Mouse (Mus musculus) natural killer cell, adult 2 months (primary cell): ENCODE data around the gene Olfr389.

Experiments used
- DNase-seq, 2 experiments: peaks; one replicate each; pipeline ENCODE4 v3.0.0; 2022; ENCODE audit warnings: low spot score in 2 of 2

Olfr389 gene

GRCm38 (mm10) chr11:73780613-73781012, at the start of gene Olfr389:
TSS of gene Olfr389 (minus strand) at chr11:73780713.
- no peak for DNase-seq

GRCm38 (mm10) chr11:73816949-73817348, 36.4 kb upstream of the Olfr389 start, which contains the start of gene Olfr392:
TSS of gene Olfr392 (minus strand) at chr11:73817049.
- DNase-seq, result no peak

DNA sequence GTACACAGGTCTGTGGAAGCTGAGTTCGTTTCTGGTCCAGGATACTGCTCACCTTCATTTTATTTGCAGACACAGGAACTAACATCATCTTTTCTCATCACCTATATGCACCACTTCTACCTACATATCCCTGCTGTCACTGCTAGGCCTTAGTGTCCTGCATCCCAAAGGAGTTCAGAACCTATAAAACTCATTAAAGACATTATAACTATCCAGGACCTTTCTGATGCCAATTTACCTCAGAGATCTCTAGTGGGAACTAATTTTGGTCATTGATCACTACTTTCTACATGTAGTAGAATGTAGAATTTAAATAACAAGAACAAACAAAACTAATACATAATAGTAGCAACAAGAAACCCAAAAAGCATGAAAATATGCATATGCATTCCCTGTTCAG, 22.4 kb upstream of the Olfr389 start, which contains the start of gene Olfr391-ps:
Gene Olfr391-ps, minus strand, starts transcription at position 101 of the 400 bp plus-strand sequence.
- DNase-seq, result no peak

- no peak for DNase-seq
These were observed 2.2 kb upstream of the Olfr389 start, which contains the start of gene Olfr390 for GRCm38 (mm10) chr11:73782664-73783063. TSS of gene Olfr390 (plus strand) at chr11:73782964.

DNA sequence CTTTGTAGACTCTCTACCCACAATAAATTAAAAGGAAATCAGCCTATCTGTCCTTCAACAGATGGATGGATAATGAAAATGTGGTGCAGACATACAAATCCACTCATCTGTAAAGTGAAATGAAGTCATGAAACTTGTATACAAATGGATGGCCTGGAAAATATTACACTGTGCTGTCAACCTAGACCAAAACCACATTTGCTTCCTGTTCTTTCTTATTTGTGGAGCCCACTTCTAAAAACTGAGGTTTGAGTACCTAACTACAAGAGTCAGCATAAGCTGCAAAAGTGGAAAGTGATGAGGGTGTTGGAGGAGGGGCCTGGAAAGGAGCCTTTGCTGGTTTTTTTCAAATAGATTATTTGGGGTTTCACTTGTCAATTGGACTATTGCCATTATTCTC, 21.4 kb downstream of the Olfr389 start:
- DNase-seq, result no peak
